Mouse (Mus musculus) bone marrow macrophage, adult 2 months (primary cell): ENCODE results near the gene Syde2.

Experiments used
- CTCF ChIP-seq: IDR thresholded peaks from 2 replicates; pipeline ENCODE4 v1.5.1; 2012; ENCODE audit warnings: low read depth, mild to moderate bottlenecking, low read length, moderate library complexity
- POLR2A ChIP-seq: IDR thresholded peaks from 2 replicates; pipeline ENCODE4 v1.6.1; 2012; ENCODE audit warnings: mild to moderate bottlenecking, low read depth, low read length, borderline replicate concordance

- no peak for TF ChIP-seq CTCF
- TF ChIP-seq POLR2A = no peak
Observed at GRCm38 (mm10) chr3:146028406-146028805, 40.7 kb downstream of the Syde2 start.
